Mouse (Mus musculus) brain, embryonic 18.5 days (tissue): ENCODE data around the gene Man1a.

Experiments
- DNase-seq: peaks from one replicate; pipeline ENCODE4 v3.0.0-alpha.2; 2012; ENCODE audit warnings: low read depth, low spot score

Man1a gene

DNA sequence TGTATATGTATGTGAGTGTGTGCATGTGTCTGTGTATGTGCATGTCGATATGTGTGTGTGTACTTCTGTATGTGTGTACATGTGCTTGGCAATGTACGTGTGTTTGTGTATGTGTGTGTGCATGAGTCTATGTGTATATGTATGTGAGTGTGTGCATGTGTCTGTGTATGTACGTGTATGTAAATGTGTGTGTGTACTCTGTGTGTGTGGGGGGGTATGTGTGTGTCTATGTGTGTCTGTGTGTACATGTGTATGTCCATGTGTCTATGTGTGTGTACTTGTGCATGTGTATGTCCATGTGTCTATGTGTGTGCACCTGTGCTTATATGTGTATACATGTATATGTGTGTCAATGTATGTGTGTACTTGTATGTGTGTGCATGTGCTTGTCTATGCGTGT is 15.2 kb downstream of the Man1a start:
- no peak for DNase-seq

DNA sequence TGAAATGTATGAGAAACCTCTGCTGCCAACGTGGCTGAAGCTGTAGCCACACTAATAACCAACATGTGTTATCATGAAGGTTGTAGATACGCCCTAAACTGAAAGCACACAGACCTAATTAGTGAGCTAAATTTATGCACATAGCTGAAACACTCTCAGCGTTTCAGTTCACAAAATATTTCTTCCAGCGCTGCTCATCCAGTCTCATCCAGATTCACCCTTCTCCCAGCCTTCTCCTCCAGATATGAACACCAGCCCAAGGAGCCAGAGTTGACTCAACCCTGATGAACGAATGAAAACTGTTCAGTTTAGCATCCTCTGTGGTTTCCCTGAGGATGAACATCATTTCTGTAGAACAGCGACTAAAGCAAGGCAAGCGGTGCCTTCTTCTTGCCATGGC is 15.8 kb downstream of the Man1a start:
- DNase-seq = no peak

DNA sequence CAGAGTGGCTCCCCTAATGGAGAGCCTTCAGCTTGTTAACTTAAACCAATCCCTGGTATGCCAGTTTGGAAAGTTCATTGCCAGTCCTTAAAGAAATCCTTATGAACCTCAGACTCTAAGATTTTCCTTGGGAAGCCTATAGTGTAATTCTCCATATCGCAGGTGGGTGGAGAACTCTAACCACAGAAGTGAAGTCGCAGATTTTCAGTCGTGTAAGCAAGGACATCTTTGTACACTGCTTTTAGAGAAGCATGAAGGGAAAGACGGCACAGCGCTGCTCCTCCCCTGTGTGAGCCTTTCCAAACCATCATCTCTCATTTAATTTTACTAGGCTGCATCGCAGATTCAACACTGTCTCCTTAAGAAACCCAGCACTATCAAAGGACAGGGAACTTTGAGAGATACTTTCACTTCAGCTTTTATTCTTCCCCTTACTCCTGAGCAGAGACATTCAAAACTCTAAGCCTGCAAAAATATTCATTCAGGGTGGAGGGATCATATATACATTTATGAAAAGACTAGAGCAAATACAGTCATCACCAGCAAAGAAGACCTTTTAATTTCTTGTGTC is 16.6 kb downstream of the Man1a start:
- no peak for DNase-seq

DNA sequence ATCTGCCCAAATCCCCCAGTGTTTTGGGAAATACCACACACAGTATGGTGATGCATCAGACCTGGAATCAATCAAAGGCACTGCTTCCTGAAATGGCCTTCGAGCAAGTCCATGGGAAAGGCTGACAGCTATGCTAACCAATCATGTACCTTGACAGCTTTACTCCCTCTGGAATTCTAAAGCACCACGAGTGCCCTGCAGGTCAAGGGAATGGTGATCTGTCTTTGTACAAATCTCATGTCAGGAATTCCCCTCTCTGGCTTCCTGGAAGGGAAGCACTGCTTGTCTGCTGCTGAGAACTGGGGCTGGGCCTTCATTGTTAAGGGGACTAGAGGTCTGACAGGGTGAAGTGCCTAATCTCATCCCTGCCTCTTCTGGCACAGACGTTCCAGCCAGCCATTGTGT is 17.3 kb downstream of the Man1a start:
- no peak for DNase-seq

DNA sequence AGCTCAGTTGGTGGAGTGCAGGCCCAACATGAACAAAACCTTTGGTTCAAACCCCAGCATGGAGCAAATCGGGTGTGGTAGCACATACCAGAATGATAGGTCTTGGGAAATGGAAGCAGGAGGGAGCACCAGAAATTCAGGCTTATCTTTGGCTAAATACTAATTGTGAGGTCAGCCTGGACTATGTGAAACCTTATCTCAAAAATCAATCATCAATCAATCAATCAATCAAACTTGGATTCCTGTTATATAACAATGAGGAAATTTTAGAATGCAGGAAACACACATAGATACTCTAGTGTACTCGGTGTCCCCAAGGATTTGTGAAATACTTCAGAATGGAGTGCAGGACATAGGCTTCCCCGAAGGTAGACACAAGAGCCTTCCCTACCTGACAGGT is 17.8 kb downstream of the Man1a start:
- no peak for DNase-seq

DNA sequence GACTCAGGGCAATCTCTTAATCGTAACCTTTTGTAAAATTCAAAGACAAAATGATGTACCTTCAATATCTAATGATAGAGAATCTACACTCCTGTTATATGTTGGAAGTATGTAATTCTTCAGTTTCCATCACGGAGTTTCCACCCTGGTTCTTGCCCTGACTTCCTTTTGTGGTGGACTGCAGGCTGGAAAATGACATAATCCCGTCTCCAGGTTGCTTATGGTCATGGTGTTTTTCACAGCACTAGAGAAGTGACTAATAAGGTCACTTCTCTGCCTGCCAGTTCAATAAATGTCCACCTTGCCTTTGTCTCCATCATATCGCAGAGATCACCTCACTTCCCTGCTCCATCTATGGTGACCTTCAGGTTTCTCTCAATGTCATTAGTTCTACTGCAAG is 22.2 kb downstream of the Man1a start:
- no peak for DNase-seq

DNA sequence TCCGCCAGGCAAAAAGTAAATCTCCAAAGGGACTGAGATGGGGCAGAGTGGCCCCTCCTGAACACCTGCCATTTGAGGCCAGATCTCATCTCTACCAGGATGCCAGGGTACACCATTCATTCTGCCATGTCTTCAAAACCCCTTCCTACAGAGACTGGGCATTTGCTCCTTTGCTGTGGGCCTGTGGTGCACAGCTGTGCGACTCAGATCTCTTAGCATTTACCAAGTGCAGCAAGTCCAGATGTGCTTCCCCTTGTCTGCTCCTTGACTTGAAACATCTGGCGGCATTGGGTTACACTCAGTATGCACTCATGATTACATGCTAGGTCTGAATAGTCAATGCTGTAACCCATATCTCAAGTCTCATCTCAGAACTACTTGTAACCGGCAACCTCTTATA is 28.5 kb downstream of the Man1a start:
- DNase-seq = no peak

DNA sequence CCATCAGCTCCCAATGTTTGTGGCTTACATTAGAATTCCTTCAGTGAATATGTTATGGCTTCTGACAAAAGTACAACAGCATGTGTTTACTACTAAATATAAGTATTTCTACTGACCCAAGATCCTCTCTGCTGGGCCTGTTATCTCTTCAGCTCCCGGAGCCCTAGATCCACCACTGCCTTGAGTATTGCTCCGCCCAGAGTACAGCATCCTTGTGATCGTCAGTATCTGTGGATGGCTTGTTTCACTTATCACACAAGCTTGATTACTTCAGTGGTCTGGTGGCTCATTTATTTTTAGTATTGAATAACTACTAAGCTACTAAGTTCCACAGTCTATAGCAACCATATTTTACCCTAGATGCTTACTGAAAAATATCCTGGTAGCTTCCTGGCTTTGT is 33.1 kb downstream of the Man1a start:
- DNase-seq = no peak

DNA sequence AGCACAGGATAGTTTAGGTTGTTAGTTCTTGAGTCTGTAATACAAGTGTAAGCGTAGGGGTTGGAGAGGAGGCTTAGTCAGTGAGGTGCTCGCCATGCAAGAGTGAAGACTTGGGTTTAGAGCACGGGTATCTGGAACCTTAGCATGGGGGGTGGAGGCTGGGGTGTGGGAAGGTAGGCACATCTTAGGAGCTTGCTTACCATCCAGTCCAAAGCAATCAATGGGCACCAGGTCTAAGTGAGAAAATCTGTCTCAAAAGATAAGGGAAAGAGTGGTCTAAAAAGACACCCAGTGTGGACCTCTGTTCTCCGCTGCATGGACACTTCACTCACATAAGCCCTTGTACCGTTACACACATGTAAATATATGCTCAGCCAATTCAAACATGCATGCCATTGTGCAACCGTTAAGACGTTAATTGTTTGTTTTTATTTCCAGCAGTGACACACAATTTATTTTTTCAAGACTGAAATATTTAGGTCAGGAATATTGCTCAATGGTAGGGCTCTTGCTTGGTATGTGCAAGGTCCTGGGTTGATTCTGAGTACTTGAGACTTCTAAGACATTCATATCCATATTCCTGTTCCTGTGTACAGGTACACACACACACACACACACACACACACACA is 34.1 kb downstream of the Man1a start:
- DNase-seq = no peak

DNA sequence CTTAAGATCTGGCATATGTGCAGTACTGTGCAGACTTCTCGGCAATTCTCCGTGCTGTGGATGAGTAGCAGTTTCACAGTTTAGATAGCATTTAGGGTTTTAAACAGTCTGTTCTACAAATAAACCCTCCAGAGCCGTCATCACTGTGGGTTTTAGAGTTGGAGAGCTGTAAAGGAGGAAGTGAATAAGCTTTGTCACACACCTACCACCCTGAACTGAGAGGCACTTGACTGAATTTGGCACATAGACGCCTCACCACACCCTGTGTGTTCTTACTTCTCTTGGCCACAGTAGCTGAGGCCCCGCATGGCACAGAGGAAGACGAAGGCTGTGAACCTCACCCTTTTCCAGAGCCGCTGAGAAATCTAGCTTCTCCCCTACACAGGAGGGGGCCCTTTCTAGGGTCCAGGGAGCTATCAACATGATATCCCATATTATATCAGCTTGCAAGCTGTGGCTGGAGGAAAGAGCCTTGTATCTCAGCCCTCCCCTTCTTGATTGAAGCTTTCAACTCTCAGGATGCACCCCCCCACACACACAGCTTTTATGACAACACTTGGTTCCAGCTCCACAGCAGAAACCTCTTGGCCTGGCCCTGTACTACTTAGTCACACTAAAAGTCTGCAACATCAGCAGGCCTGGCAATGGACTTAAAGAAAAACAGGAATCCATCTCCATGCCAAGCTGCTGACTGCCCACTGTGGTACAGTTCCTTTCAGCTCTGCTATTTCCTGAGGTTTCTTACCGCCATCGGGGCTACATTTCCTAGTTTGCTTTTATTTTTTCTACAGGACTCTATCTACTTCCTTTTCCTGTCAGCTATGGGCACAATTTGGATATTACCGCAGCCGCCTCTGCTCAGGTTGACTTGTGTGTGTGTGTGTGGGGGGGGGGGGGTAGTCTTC is 35.9 kb downstream of the Man1a start:
- DNase-seq = no peak

DNA sequence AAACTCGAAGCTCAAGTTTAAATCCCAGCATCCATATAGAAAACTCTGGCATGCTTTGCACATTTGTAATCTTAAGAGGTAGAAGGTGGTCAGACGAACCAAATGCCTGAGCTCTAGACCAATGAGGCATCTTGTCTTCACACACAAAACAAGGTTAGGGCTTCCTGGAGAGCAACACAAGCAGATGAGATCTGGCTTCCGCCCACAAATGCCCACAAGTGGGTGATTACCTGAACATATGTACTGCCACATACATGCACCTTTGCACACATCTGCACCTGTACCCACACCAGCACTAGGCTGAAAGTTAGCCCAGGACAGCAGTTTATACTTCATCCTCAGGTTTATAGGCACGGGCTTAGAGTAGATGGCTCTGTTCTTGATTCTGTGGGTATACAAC is 36.7 kb downstream of the Man1a start:
- no peak for DNase-seq

DNA sequence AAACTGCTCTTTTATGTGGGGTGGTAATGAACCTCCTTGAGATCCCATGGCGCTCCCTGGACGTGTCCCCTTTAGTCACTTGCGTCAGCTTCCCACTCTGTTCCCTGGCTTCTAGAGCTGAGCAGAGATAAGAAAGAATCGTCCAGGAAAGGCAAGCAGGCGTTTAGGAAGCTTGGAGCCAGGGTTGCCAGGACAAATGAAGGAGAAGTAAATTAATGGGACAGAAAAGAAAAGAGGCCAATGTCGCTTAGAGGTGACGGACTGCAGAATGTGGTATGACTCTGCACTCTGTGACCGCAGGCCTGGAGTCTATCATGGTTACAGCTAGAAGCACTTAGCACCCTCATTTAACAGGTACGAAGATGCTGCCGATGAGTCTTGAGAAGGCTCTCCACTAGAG is 37.7 kb downstream of the Man1a start:
- DNase-seq = no peak

DNA sequence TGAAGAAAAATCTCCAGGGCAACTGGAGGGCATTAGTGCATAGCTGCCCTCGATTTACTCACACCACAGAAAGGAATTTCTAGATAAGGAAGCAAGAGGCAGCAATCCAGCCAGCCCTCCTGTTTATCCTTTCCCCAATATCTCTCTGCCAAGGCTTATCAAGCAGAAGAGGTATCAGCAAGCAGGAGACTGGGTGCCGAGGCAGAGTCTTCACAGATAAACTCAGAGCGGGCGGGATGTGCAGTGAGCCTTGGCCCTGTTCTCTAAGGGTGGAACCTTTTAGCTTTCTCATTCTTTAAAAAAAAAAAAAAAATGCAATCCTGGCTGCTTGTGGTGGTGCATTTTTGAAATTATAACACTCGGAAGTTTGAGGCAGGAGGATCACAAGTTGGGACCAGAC is 38.2 kb downstream of the Man1a start:
- no peak for DNase-seq

DNA sequence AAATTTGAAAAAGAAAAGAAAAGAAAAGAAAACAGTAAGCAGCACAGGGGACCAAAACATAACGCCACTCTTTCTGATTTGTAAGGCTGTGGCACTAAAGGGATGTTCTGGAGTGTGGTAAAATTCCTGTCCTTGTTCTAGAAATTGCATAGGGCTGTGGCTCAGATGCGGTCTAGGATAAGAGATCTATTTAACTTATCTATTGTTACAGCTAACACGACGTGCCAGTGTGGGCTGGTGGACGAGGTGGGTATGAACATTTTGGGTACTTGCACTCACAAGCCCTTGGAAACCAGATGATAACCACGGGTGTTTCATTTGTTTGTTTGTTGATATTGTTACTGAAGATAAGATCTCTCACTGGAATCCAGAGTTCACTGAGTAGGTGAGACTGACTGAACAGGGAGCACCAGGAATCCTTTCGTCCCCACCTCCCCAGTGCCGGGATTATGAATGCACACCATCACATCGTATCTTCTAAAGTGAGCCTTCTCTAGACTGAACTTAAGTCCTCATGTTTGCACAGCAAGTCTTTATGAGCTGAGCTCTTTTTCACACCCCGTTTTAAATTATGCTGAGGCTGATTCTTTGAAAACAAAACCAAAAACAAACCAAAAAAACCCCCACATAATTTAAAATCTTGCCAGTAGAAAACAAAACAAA is 38.9 kb downstream of the Man1a start:
- DNase-seq = no peak

DNA sequence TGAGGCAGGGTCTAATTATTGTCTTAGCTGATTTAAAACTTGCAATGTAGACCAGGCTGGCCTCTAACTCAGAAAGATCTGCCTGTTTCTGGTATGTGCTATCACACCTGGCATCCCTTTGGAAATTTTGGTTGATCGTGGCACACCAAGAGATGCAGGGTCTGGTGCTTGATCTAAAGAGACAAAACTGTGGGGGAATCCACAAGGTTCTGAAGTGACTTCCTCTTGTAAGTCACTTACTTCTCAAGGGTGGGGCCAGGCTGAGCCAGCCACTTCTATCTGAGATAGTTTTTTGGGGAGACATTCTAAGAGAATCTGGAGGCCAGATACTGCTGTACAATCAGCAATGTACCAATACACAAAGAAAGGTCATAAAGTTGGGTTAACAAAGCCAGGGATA is 40.8 kb downstream of the Man1a start:
- DNase-seq = no peak

DNA sequence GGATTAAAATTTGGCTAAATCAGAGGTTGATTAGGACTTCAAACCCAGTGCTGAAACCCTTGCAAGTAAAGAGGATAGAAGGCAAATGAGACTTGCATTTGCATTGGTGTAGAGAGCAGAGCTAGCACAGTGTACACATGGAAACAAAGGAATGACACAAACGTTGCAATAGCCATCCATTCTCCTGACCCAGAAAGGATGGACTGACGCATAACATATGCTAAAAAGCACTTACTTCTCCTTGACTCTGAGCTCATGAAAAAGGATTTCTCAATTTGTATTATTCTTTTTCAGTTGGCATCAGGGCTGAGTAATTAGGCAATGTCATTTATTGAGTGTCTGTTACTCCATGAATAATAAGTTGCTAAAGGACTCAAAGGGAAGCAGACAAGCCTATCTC is 41.6 kb downstream of the Man1a start:
- no peak for DNase-seq

DNA sequence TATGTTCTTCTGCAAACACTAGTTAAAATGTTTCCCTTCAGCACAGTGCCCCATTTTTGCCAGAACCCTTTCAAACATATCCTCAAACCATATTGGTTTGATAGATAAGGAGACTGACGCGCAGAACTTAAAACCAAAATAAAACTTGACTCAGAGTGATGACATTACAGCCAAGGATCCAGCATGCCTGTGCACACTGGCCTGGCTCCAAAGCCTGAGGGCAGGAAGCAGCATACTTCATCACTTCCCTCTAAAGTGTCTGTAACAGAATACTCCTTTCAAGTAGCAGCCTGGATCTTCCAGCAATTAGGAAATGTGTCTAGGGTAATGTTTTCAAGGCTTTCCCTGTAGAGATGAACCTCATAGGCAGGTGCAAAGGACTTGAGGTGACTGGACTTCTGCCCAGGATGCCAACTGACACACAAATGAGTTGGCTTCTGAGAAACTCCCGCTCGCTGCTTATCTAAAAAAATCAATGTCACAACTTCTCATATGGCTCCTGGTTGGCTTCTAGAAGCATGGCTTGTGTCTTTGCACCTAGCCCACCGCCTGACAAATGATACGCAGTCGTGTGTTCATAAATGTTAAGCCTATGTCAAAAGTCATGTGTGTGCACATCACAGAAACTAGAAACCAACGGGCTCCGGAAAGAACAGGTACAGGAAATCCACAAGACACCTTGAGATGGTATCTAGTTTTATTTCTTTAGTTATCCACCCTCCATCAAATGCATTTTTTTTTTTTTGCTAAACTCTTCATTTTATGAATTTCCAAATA is 43.9 kb downstream of the Man1a start:
- DNase-seq = no peak

DNA sequence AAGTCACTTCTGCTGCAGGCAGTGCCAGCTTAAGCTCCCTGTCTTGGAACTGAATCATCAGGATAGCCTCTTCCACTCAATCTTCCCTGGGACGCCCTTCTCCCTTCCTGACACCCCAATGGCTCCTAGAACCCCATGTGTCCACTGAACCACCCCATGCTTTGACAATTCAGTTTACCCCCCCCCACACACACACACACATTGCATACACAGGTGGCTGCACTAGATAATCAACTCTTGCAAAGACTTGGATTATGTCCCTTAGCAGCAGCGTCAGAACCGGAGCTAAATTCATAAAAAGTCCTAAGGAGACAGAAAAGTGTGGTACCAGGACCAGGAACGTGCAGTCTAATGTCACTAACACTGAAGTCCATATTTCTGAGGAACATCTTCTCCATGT is 47.5 kb downstream of the Man1a start:
- no peak for DNase-seq

DNA sequence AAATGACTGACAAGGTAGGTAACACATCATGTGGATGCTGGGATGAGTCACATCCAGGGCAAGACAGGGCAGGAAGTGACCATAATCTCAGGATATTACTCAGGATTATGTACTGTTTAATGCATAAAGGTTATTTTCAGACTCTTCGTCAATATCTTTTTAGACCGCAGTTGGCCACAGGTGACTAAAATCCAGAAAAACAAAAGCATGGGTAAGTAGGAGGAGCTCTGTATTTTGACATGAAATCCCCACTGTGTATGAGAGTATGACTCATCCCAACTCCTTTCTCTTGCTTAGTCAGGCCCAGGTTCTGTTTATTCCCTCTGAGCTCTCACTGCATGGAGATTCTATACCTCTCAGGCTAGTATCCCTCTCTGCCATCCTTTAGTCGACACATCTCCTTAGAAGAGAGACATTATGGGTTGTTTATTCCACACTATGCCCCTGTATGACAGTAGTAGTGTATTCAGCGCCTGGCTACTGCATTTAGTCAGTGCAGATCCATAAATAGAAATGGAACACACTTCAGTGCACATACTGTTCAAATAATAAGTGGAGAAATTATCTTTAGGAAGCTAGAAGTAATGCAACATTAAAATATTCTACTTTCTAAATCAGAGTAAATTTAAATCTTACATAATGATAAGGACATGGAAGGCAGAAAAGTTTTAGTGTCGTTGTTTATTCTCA is 49.5 kb downstream of the Man1a start:
- DNase-seq = no peak

DNA sequence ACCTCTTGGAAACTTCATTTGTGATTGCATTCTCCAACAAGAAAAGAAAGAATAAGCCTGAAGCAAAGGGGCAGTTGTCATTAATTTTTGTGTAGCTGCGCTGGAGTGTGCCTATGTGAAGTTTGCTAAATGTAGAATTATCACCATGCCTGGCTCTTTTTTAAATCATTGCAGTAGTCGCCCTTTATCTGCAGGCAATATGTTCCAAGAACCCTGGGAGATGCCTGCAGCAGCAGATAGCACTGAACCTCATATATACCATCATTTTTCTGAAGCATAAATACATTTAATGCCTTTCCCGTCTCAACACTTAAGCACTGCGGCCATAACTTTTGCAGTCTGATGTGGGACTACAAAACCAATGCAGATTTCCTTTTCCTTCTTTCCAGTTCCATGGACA is 50.3 kb downstream of the Man1a start:
- no peak for DNase-seq

DNA sequence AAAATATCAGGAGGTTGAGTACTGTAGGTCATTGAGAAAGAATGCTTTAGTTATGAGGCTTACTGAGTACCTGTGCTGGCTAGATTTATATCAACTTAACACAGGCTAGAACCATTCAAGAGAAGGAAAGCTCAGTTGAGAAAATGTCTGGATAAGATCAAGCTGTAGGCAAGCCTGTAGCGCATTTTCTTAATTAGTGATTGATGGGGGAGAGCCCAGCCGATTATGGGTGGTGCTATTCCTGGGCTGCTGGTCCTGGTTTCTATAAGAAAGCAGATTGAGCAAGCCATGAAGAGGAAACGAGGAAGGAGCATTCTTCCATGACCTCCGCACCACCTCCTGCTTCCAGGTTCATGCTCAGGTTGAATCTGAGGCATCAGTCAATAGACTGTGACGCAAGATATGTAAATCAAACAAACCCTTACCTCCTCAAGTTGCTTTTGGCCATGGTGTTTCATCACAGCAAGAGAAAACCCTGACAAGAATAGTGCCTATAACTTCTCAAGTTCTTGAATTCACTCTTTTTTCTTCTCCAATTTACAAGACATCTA is 58.4 kb downstream of the Man1a start:
- DNase-seq = no peak
